Mouse (Mus musculus) limb, embryonic 15.5 days (tissue): Measurements from ENCODE around the gene Gm10065. TPM values are rescaled to one million over a fixed set of nuclear protein-coding genes. Genes with fewer than 3 reads are reported as not detected.

Experiments used
- microRNA counts: library from miRNA; unstranded; fragments of <30 nt; microRNA quantifications from one replicate; lab custom pipeline; 2016
- microRNA-seq: library from miRNA; unstranded; fragments of <30 nt; microRNA quantifications from one replicate; pipeline ENCODE4, GENCODE M21; 2016
- polyA plus RNA-seq: library from polyadenylated mRNA; unstranded; fragments of >200 nt; fragmentation: Nextera tagmentation; extraction: Ambion mirVana; gene quantifications from 2 replicates; pipeline ENCODE4 v1.2.1, GENCODE M21; 2015

Gene Gm10065
- polyA plus RNA-seq, 1 experiment from 2014 or later = not detected

MicroRNA genes within 50 kb of the gene (microRNA counts, 519-probe panel; counts per million panel counts)
- microRNA mmu-miR-1896 (lab: Ali Mortazavi, UCI) = 2,914 counts per million, percentile 66 among the panel's probes with 10 or more counts

Small RNA genes within 50 kb of the gene (microRNA-seq; reads per million reads assigned to microRNA genes)
- not detected for gene Mir1896

Other genes with a start within 250 kb of the Gm10065 start
- gene Gpx5, start 186.7 kb downstream of the Gm10065 start, polyA plus RNA-seq = not detected in 2 replicates
- 0.23 TPM in 1 of 2 replicates, not detected in the other for gene Gpx6, start 167.3 kb downstream of the Gm10065 start, polyA plus RNA-seq
- not detected in 2 replicates for gene Olfr1367, start 132.5 kb downstream of the Gm10065 start, polyA plus RNA-seq
- 9.2 and 10.2 TPM in 2 replicates for gene Zscan12, start 116.6 kb downstream of the Gm10065 start, polyA plus RNA-seq
- 84.1 and 85.7 TPM in 2 replicates for gene Zkscan3, start 76.7 kb downstream of the Gm10065 start, polyA plus RNA-seq
- gene Pgbd1, start 38.4 kb downstream of the Gm10065 start, polyA plus RNA-seq = 2.4 and 2.5 TPM in 2 replicates
- 26.1 and 26.3 TPM in 2 replicates for gene Zscan26, start 25.7 kb downstream of the Gm10065 start, polyA plus RNA-seq
- gene Nkapl, start 10.9 kb downstream of the Gm10065 start, polyA plus RNA-seq = 2.2 and 2.3 TPM in 2 replicates
- gene Zkscan4, start 534 bp downstream of the Gm10065 start, polyA plus RNA-seq = 3.4 and 4.1 TPM in 2 replicates
- gene AK157302, start 15.8 kb upstream of the Gm10065 start, polyA plus RNA-seq = 0.19 and 0.41 TPM in 2 replicates
- gene Gm11273, start 22.0 kb upstream of the Gm10065 start, polyA plus RNA-seq = 5.2 and 7.3 TPM in 2 replicates
- gene Zkscan8, start 51.7 kb upstream of the Gm10065 start, polyA plus RNA-seq = 6.1 TPM in 2 replicates
- 0.17 and 0.18 TPM in 2 replicates for gene Olfr1366, start 63.4 kb upstream of the Gm10065 start, polyA plus RNA-seq
- not detected in 2 replicates for gene Olfr1535, start 80.5 kb upstream of the Gm10065 start, polyA plus RNA-seq
- not detected in 2 replicates for gene Olfr1364, start 102.3 kb upstream of the Gm10065 start, polyA plus RNA-seq
- gene Olfr1362, start 134.6 kb upstream of the Gm10065 start, polyA plus RNA-seq = not detected in 2 replicates
- not detected in 2 replicates for gene Olfr11, start 163.1 kb upstream of the Gm10065 start, polyA plus RNA-seq
- gene Olfr1361, start 183.9 kb upstream of the Gm10065 start, polyA plus RNA-seq = not detected in 2 replicates
- gene Olfr1360, start 198.0 kb upstream of the Gm10065 start, polyA plus RNA-seq = not detected in 2 replicates
- gene Olfr1359, start 218.7 kb upstream of the Gm10065 start, polyA plus RNA-seq = not detected in 2 replicates
- 0.96 and 1.2 TPM in 2 replicates for gene Hist1h2bl, start 236.7 kb upstream of the Gm10065 start, polyA plus RNA-seq
- 17.1 and 23.9 TPM in 2 replicates for gene Hist1h2ai, start 237.0 kb upstream of the Gm10065 start, polyA plus RNA-seq
- 3.5 and 7.6 TPM in 2 replicates for gene Hist1h3h, start 238.2 kb upstream of the Gm10065 start, polyA plus RNA-seq
- 2.5 and 4.5 TPM in 2 replicates for gene Hist1h2bm, start 242.6 kb upstream of the Gm10065 start, polyA plus RNA-seq